Mouse (Mus musculus) G1E-ER4 (cell line): ENCODE results near the gene Cdh1. TPM values are rescaled to one million over a fixed set of nuclear protein-coding genes. Genes with fewer than 3 reads are reported as not detected.

Experiments used
- GATA1 ChIP-seq: IDR thresholded peaks from one replicate; pipeline ENCODE4 v1.8.0; 2012; ENCODE audit warnings: low read length, inconsistent platforms
- polyA plus RNA-seq: library from polyadenylated mRNA; stranded (reverse); fragments of >175 nt; gene quantifications from 2 replicates; pipeline ENCODE4 v1.2.3, GENCODE M21; 2012

Cdh1 gene
- polyA plus RNA-seq, 1 experiment = not detected

DNA sequence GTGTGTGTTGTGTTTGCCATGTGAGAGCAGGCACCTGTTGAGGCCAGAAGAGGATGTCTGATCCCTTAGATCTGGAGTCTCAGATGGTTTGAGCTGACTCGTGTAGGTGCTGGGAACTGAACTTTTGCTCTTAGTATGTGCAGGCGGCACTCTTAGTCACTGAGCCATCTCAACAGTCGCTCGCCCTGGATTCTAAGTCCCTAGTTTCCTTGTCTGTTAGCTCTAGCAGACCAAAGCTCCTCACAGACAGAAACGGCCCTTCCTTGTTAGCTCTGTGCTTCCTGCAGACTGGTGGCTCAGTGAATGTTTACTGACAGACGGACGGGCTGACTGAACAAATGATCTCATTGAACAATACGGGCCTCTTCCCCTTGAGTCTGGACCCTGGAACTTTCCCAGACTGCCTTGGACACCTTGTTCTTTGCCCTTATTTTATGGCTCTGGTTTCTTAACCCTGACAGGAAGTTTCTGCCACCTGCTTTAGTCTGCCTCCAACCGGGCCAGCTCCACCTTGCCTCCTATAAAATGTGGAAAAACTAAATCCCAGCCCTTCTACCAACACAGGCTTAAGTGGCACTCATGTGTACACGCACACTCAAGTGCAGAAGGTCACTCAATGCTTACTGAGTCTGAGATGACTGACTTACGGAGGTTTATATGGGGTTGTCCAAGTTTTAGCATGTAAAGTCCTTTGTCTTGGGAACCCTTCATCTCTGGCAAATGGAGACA lies 18.0 kb upstream of the Cdh1 start:
- no peak for TF ChIP-seq GATA1

GRCm38 (mm10) chr8:106585671-106586037 lies 17.5 kb upstream of the Cdh1 start:
- TF ChIP-seq GATA1 = no peak

GRCm38 (mm10) chr8:106586896-106587295 lies 16.3 kb upstream of the Cdh1 start:
- no peak for TF ChIP-seq GATA1

- no peak for TF ChIP-seq GATA1
These were observed 14.4 kb upstream of the Cdh1 start for GRCm38 (mm10) chr8:106588443-106589431.

- TF ChIP-seq GATA1 = no peak
These were observed 10.7 kb upstream of the Cdh1 start for GRCm38 (mm10) chr8:106592458-106592857.

DNA sequence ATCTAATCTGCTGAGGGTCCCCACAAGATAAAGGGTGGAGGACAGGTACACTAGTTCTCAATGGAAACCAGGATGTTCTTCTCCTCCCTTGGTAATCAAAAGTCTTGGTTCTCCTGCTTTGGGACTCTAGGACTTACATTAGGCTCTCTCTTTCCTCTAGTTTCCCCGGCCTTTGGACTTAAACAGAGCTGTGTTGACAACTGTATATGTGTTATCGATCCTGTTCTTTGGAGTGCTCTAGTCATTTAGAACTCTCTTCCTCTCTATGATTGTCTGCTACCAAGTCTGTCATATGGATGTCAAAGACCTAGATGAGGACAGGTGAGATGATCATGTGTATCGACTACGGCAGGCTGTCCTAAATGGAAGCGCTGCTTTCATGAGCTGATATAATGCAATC lies 6.1 kb upstream of the Cdh1 start:
- TF ChIP-seq GATA1 = no peak

GRCm38 (mm10) chr8:106599265-106599979 lies 3.7 kb upstream of the Cdh1 start:
- no peak for TF ChIP-seq GATA1

DNA sequence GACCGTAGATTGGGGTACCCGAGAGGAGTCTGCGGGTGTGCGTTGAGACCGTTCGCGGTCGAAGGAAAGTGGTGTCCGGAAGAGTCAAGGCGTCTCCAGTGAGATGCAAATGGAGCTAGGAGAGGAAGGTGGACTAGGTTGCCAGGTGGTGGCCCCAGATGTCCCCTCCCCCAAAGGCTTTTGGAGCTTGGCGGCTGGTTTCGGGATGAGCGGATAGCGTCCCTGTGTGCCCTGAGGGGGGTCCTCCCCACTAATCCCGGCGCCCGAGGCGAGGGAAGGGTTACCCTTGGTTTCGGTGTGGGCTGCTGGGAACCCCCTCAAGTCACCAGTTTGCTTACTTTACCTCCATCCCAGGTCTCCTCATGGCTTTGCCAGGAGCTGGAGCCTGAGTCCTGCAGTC lies 782 bp downstream of the Cdh1 start:
- no peak for TF ChIP-seq GATA1

DNA sequence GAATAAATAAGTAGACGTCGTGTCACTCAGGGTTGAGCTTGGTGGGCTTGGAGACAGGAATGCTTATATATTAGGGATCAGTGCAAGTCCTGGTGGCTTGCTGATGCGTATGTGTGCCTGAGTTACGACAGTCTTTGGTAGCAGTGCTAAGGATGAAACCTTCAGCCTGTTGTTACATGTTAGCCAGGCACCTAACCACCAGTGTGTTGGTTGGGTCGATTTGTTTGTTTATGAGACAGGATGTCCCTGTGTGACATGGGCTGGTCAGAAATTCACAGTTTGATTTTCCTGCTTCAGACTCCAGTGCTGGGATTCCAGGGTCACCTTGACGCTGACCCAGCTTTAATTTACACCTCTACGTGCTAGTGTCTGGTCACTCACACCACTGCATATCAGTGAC lies 2.5 kb downstream of the Cdh1 start:
- TF ChIP-seq GATA1 = no peak

DNA sequence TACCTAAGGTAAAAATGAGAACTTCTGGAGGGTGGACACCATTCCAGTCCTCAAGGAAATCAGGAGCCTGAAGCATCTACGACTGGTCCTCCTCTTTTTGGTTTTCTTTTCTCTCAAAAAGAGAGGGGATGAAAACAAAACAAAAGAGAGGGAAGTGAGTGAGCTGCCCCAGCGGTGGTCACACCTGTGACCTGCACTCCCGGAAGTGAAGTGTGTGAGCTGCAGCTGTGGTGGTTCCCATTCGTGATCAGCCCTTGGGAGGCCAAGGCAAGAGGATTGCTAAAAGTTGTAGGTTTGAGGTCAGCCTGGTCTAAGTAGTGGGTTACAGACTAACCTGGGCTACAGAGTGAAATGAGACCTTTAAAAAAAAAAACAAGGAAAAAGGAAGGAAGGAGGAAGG lies 3.0 kb downstream of the Cdh1 start:
- TF ChIP-seq GATA1 = no peak

GRCm38 (mm10) chr8:106606601-106607145 lies 3.5 kb downstream of the Cdh1 start:
- TF ChIP-seq GATA1 = no peak

GRCm38 (mm10) chr8:106608425-106608824 lies 5.3 kb downstream of the Cdh1 start:
- no peak for TF ChIP-seq GATA1

- no peak for TF ChIP-seq GATA1
These were observed 6.1 kb downstream of the Cdh1 start for GRCm38 (mm10) chr8:106609076-106609903.

- no peak for TF ChIP-seq GATA1
These were observed 7.9 kb downstream of the Cdh1 start for GRCm38 (mm10) chr8:106610958-106611640.

DNA sequence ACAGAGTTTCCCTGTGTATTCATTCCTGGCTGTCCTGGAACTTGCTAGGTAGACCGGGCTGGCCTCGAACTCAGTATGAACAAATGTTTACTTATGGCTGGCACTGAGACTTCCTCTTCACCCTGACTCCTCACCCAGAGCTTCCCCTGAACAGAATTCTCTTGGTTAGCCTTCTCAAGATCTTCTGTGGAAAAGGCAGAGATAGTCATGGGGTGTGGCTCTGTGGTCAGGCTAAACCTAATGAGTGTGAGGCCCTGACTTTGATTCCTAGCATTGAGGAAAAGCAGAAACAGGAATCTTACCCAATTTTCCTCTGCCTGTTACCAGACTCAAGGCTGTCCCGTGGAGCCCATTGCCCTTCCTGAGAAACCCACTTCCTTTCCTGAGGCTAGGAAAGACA lies 8.9 kb downstream of the Cdh1 start:
- no peak for TF ChIP-seq GATA1
